Mouse (Mus musculus) midbrain, embryonic 14.5 days (tissue): ENCODE results near the gene 1700069L16Rik. TPM values are rescaled to one million over a fixed set of nuclear protein-coding genes. Genes with fewer than 3 reads are reported as not detected.

ENCODE experiments used
- ATAC-seq: fragments of 200-750 bp; cut with Nextera tagmentation; 2 replicates; pipeline ENCODE4 v1.8.0; 2017; ENCODE audit warnings: moderate number of reproducible peaks, moderate library complexity; ENCODE audit not compliant: low FRiP score, low TSS enrichment
- DNase-seq: peaks from one replicate; pipeline ENCODE4 v3.0.0-alpha.2; 2015
- H3K27ac ChIP-seq: fragments of 300-500 bp; sonication (generic); replicated peaks from 2 replicates; pipeline ENCODE4 v1.5.1; 2014; ENCODE audit warnings: mild to moderate bottlenecking, low read depth, low read length, moderate library complexity
- H3K27me3 ChIP-seq: fragments of 300-500 bp; sonication (generic); 2 replicates; pipeline ENCODE4 v1.6.1; 2014; ENCODE audit warnings: low read length, control low read depth, mixed read lengths; ENCODE audit not compliant: control insufficient read depth, insufficient read depth
- H3K36me3 ChIP-seq: fragments of 300-500 bp; sonication (generic); 2 replicates; pipeline ENCODE4 v1.6.1; 2014; ENCODE audit warnings: low read length, control low read depth; ENCODE audit not compliant: control insufficient read depth, insufficient read depth
- H3K4me1 ChIP-seq: fragments of 300-500 bp; sonication (generic); 2 replicates; pipeline ENCODE4 v1.6.1; 2014; ENCODE audit warnings: mild to moderate bottlenecking, antibody characterized with exemption, low read length, control low read depth; ENCODE audit not compliant: control insufficient read depth, insufficient read depth
- H3K4me2 ChIP-seq: fragments of 300-500 bp; sonication (generic); 2 replicates; pipeline ENCODE4 v1.6.1; 2014; ENCODE audit warnings: mild to moderate bottlenecking, low read length, moderate library complexity
- H3K4me3 ChIP-seq: fragments of 300-500 bp; sonication (generic); replicated peaks from 2 replicates; pipeline ENCODE4 v1.5.1; 2014; ENCODE audit warnings: low read depth, low read length
- H3K9ac ChIP-seq: fragments of 300-500 bp; sonication (generic); replicated peaks from 2 replicates; pipeline ENCODE4 v1.6.1; 2014; ENCODE audit warnings: mild to moderate bottlenecking, low read length, moderate library complexity
- H3K9me3 ChIP-seq: fragments of 300-500 bp; sonication (generic); 2 replicates; pipeline ENCODE4 v1.6.1; 2016; ENCODE audit warnings: low read length, control low read depth, mixed read lengths; ENCODE audit not compliant: control insufficient read depth
- WGBS: fragments of 180-500 bp; shearing (Covaris S2); extraction: QIAGEN DNeasy Blood & Tissue Kit; methylation state at CpG from one replicate; pipeline ENCODE4 v1.1.7; 2014; 5-methylcytosine and 5-hydroxymethylcytosine counted together
- polyA plus RNA-seq: library from polyadenylated mRNA; unstranded; fragments of >200 nt; fragmentation: Nextera tagmentation; extraction: Ambion mirVana; gene quantifications from 2 replicates; pipeline ENCODE4 v1.2.1, GENCODE M21; 2014

Gene 1700069L16Rik
- polyA plus RNA-seq, 1 experiment from 2014 or later = not detected

DNA sequence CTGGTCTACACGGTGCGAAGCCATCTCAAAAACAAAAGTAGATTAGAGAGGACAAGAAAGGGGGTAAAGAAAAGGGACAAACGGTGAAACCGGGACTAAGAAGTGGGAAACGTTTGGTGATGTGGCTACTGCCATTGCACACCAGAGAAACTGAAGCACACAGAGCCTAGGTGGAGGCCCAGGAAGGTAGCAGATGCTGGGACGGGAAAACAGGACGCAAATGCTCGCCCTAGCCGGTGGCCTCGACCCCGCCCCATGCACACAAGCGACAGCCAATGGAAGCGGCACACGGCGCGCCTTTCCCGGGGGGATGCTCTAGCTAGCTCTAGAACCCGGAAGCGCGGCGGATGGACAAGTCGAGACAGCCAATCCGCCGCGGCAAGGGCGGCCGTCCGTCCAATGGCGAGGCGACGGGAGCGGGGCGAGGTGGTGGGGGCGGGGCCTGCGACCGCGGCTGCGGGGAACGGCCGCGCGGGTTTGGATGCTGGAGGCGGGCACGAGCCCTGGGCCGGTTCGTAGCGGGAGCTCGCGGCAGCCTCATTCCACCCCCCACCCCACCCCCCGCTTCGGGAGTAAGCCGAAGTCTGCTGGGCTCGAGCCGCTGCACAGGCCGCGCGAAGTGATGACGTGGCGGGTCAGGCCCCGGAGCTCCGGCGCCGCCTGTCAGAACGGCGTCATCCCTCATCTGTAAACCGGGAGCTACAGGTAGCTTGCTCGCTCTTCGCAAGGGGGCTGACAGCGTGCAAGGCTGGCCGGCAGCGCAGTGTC is 11.0 kb upstream of the 1700069L16Rik start, which contains the start of gene Ficd:
Ficd (plus strand) TSS at position 459 of the 768 bp plus-strand sequence.
- Histone ChIP-seq H3K27me3 (no peaks in the 10 kb centered on the region), H3K4me1 (peaks cover 19% of the 10 kb centered on the region), H3K9me3 (no peaks in the 10 kb centered on the region), H3K36me3 (peaks cover 27% of the 10 kb centered on the region), H3K27ac (peak within 1 kb of the TSS; percentile 98), H3K4me2 (peak within 1 kb of the TSS; percentile 67), H3K9ac (peak within 1 kb of the TSS; percentile 68), H3K4me3 (peak within 1 kb of the TSS; percentile 57)
- DNase-seq (peak; percentile 100), ATAC-seq (peak; percentile 95)
- WGBS = 1% methylated on average over 71 of the region's 71 CpGs

DNA sequence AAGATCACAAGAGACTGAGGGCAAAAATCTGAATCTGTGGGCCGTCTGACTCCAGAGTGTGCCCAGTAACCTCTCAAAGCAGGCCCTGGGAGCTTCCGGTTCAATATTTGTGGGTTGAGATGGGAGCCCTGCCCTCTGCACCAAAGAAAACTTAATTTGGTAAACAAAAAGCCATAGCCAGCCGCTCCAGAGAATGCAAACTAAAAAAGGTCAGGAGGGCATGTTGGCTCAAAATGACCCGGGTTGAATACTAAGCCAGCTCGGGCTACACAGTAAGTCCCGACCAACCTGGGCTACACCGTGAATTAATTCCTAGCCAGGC is 10.4 kb upstream of the 1700069L16Rik start:
- Histone ChIP-seq H3K4me1 (peaks cover 24% of the 10 kb centered on the region), H3K27ac (peak overlapping the region; percentile 98), H3K4me3 (peak overlapping the region; percentile 57), H3K36me3 (peaks cover 21% of the 10 kb centered on the region), H3K4me2 (peak overlapping the region; percentile 60), H3K9ac (peak overlapping the region; percentile 44; the same call in 1 of the 2 replicates), H3K27me3 (no peaks in the 10 kb centered on the region), H3K9me3 (no peaks in the 10 kb centered on the region)
- ATAC-seq (peak; percentile 37; the same call in 1 of the 2 replicates), DNase-seq (no peak)
- 25% methylated on average over 7 of the region's 7 CpGs for WGBS

DNA sequence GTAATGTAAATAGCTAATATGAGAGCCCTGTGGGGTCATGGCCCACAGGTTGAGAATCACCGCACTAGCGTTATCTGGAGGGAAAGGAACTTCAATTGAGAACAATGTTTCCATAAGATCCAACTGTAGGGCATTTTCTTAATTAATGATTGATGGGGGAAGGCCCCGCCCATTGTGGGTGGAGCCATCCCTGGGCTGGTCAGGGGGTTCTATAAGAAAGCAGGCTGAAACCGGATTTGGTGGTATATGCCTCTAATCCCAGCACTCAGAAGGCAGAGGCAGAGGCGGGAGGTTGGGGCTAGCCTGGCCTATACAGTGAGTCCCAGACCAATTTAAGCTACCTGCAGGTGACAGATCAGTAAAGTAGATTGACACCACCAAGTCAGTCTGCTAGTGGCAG is 9.8 kb upstream of the 1700069L16Rik start:
- peaks cover 15% of the 10 kb centered on the region for H3K36me3 ChIP-seq
- 0 out of 2 replicates have a peak overlapping the region, but pooled peaks have one; percentile 98 for H3K27ac ChIP-seq
- no peaks in the 10 kb centered on the region for H3K27me3 ChIP-seq
- H3K4me2 ChIP-seq = no peak overlapping the region
- no peaks in the 10 kb centered on the region for H3K9me3 ChIP-seq
- H3K4me3 ChIP-seq = no peak overlapping the region
- H3K9ac ChIP-seq = no peak overlapping the region
- 74% methylated on average over 5 of the region's 5 CpGs for WGBS
- DNase-seq (no peak), ATAC-seq (no peak)
- peaks cover 24% of the 10 kb centered on the region for H3K4me1 ChIP-seq

DNA sequence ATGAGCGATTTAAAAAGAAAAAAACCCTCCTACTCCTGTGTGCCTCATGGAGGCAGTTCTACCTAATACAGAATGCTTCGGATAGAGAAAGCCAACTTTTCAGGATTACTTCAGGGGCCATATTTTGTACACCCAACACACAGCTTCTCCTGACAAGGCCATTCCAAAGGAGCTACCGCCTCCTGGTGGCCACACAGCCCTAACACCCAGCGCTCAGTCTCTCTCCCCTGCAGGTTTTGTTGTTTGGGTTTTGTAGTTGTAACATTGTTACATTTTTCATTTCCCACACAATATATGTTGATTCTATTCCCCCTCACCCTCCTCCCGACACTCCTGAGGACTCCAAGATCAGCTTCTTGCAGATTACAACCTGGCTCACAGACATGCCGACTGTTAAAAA is 7.6 kb upstream of the 1700069L16Rik start:
- peaks cover 24% of the 10 kb centered on the region for H3K4me1 ChIP-seq
- no peak overlapping the region for H3K27ac ChIP-seq
- H3K4me2 ChIP-seq = no peak overlapping the region
- no peak overlapping the region for H3K9ac ChIP-seq
- no peaks in the 10 kb centered on the region for H3K36me3 ChIP-seq
- no peak for ATAC-seq
- no peaks in the 10 kb centered on the region for H3K9me3 ChIP-seq
- WGBS = 27% methylated on average over 6 of the region's 6 CpGs
- H3K27me3 ChIP-seq = no peaks in the 10 kb centered on the region
- peak; percentile 82 for DNase-seq
- H3K4me3 ChIP-seq = no peak overlapping the region

DNA sequence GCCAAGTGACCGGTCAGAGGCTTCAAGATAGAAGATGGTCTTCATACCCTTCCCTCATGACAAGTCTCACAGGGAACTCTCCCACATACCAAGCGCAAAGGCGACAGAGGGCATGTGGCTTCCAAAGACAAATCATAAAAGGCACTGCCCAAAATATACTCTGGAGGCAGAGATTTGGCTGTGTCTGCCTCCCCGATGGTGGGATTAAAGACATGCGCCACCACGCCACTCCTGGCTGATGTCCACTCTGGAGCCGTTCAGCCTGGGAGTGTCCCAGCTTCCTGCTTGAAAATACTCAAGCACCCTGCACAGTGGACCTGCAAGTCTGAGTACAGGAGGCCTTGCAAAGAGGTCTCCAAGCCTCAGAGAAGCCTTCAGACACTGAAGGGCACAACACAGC is 6.6 kb upstream of the 1700069L16Rik start:
- Histone ChIP-seq H3K4me2 (no peak overlapping the region), H3K9me3 (no peaks in the 10 kb centered on the region), H3K9ac (no peak overlapping the region), H3K4me3 (no peak overlapping the region), H3K4me1 (peaks cover 16% of the 10 kb centered on the region), H3K27ac (no peak overlapping the region), H3K27me3 (no peaks in the 10 kb centered on the region), H3K36me3 (no peaks in the 10 kb centered on the region)
- ATAC-seq (no peak), DNase-seq (no peak)
- 91% methylated on average over 7 of the region's 7 CpGs for WGBS

DNA sequence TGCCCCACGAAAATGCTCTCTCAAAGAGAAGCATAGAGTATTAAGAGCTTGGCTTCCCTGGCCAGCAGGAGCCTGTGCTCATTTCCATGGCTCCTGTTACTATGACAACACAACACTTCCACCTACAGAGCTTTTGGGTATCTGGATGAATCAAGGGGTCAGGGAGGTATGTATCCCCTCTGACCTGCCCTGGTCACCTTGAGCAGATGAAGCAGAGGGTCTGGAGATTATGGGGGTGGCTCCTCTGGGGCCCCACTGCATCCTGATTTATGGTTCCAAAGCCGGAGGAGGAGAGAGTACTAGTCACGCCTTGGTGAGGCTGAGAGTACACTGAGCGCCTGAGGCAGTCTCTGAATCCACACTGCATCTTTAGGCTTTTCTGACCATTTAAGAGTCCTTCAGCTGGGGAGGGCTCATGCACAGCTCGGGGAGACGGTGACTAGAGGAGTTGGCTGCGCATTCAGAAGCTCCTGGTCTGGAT is 6.1 kb upstream of the 1700069L16Rik start:
- Histone ChIP-seq H3K9ac (no peak overlapping the region), H3K27ac (0 out of 2 replicates have a peak overlapping the region, but pooled peaks have one; percentile 52)
- DNase-seq = peak; percentile 64

DNA sequence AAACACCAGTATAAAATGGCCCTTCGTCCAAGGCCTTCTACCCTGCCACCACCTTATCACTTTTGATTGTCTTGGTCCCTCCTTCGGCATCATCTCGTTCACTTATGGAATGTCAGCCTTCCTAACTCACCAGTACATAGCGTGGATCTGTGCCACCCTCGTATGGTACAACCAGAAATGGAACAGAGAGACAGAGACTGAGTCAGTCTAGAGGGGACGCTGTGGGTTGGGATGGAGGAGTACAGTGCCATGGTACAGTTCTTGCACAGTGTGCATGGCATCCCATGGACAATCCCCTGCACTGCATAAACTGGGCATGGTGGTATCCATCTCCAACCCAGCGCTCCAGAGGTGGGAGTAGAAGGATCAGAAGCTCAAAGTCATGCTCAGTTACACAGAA is 4.1 kb upstream of the 1700069L16Rik start:
- H3K27ac ChIP-seq = no peak overlapping the region
- H3K4me3 ChIP-seq = no peak overlapping the region
- no peaks in the 10 kb centered on the region for H3K9me3 ChIP-seq
- no peaks in the 10 kb centered on the region for H3K36me3 ChIP-seq
- H3K9ac ChIP-seq = no peak overlapping the region
- DNase-seq = no peak
- ATAC-seq = no peak
- H3K4me1 ChIP-seq = peaks cover 12% of the 10 kb centered on the region
- WGBS = 88% methylated on average over 7 of the region's 7 CpGs
- H3K4me2 ChIP-seq = no peak overlapping the region
- H3K27me3 ChIP-seq = no peaks in the 10 kb centered on the region

More for the DNA sequence above, 6.1 kb upstream of the 1700069L16Rik start:
- Histone ChIP-seq H3K36me3 (no peaks in the 10 kb centered on the region), H3K27me3 (no peaks in the 10 kb centered on the region), H3K4me3 (no peak overlapping the region), H3K4me1 (peaks cover 16% of the 10 kb centered on the region), H3K9me3 (no peaks in the 10 kb centered on the region), H3K4me2 (no peak overlapping the region)
- ATAC-seq = no peak
- WGBS = 44% methylated on average over 7 of the region's 7 CpGs

DNA sequence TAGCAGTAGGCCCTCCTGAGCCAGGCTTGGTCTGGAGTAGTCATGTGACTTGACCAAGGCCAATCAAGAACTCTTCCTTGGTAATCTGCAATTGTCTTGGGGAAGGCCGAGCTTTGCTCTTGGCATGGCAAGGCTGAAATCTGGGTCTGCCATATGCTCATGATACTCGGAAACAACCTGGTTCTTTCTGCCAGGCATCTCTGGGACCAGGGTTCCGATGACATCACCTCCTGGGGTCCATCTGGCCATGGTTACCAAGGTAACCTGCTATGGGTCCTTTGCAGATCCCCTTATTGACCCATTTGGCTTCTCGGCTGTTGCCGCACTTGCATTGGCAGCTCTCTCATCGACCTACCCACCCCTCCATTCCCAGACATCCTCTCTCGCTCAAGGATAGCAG is 3.4 kb upstream of the 1700069L16Rik start:
- 83% methylated on average over 7 of the region's 7 CpGs for whole genome bisulfite sequencing
- Histone ChIP-seq H3K27me3 (no peaks in the 10 kb centered on the region), H3K4me1 (peaks cover 16% of the 10 kb centered on the region), H3K4me3 (no peak overlapping the region), H3K36me3 (no peaks in the 10 kb centered on the region), H3K4me2 (no peak overlapping the region), H3K9ac (no peak overlapping the region), H3K27ac (no peak overlapping the region), H3K9me3 (no peaks in the 10 kb centered on the region)
- DNase-seq = no peak
- no peak for ATAC-seq

DNA sequence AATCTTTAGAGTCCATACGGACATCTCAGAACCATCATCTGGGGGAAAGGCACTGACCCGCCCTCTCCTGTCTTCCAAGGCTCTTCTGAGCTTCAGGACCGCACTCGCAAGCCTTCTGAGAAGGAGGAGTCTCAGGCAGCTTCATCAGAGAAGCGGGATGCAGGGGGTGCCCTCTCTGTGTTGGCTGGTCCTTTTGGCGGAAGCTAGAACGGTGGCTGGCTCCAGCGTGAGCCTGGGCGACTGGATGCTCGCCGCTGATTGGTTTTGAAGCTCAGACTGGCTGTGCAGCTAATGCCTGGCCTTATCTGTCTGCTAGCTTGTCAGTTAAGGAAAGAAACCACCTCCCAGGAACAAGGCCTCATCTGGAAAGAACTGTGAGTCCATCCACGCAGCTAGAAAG is 2.7 kb upstream of the 1700069L16Rik start:
- H3K36me3 ChIP-seq = no peaks in the 10 kb centered on the region
- H3K27ac ChIP-seq = no peak overlapping the region
- 68% methylated on average over 12 of the region's 12 CpGs for WGBS
- no peaks in the 10 kb centered on the region for H3K9me3 ChIP-seq
- peaks cover 16% of the 10 kb centered on the region for H3K4me1 ChIP-seq
- ATAC-seq = no peak
- no peak for DNase-seq
- no peak overlapping the region for H3K4me2 ChIP-seq
- no peak overlapping the region for H3K4me3 ChIP-seq
- no peak overlapping the region for H3K9ac ChIP-seq
- no peaks in the 10 kb centered on the region for H3K27me3 ChIP-seq
